Mouse (Mus musculus) stomach, postnatal 0 days (tissue): Measurements from ENCODE around the gene Slc1a1.

Experiments
- CTCF ChIP-seq: IDR thresholded peaks from 2 replicates; pipeline ENCODE4 v1.5.1; 2016; ENCODE audit warnings: antibody characterized with exemption, low read depth, mild to moderate bottlenecking, moderate library complexity
- EP300 ChIP-seq: optimal IDR thresholded peaks from 2 replicates; pipeline ENCODE3; 2016; ENCODE audit warnings: antibody characterized with exemption

DNA sequence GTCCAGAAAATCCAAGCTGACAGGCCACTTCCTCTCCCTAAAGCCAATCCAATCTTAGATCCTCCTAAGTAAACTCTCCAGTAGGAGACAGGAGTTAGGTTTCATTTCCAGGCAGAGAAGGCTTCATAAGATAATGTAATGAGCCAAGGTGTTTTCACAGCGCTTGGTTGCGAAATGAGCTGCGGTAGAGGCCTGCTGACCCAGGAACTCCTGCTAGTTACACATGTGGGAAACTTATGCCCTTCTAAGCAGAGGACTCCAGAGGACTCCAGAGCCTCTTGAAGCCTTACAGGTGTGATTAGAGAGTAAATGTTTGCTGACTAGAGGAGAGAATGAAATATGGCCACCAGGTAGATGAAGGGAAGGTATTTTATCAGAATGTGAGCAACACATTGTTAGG, 15.7 kb downstream of the Slc1a1 start:
- no peak for TF ChIP-seq CTCF
- no peak for TF ChIP-seq EP300
